Mouse (Mus musculus) forebrain, embryonic 10.5 days (tissue): ENCODE data around the gene Gm49337. TPM values are rescaled to one million over a fixed set of nuclear protein-coding genes. Genes with fewer than 3 reads are reported as not detected.

Experiments
- DNase-seq: peaks from one replicate; pipeline ENCODE4 v3.0.0-alpha.2; 2017; ENCODE audit warnings: low spot score; ENCODE audit errors: extremely low spot score
- H3K27ac ChIP-seq: fragments of 300-500 bp; sonication (generic); 2 replicates; pipeline ENCODE4 v1.5.1; 2016; ENCODE audit warnings: mild to moderate bottlenecking
- H3K27me3 ChIP-seq: fragments of 300-500 bp; sonication (generic); 2 replicates; pipeline ENCODE4 v1.6.1; 2016; ENCODE audit warnings: mild to moderate bottlenecking; ENCODE audit not compliant: poor library complexity, severe bottlenecking
- H3K36me3 ChIP-seq: fragments of 300-500 bp; sonication (generic); replicated peaks from 2 replicates; pipeline ENCODE4 v1.6.1; 2016; ENCODE audit warnings: mild to moderate bottlenecking, moderate library complexity
- H3K4me1 ChIP-seq: fragments of 300-500 bp; sonication (generic); 2 replicates; pipeline ENCODE4 v1.6.1; 2016
- H3K4me3 ChIP-seq: fragments of 300-500 bp; sonication (generic); 2 replicates; pipeline ENCODE4 v1.5.1; 2016; ENCODE audit warnings: mild to moderate bottlenecking, moderate library complexity
- H3K9me3 ChIP-seq: fragments of 300-500 bp; sonication (generic); 2 replicates; pipeline ENCODE4 v1.6.1; 2016; ENCODE audit warnings: mild to moderate bottlenecking, moderate library complexity
- WGBS: fragments of 180-500 bp; shearing (Covaris S2); methylation state at CpG from one replicate; pipeline ENCODE4 v1.1.7; 2016; 5-methylcytosine and 5-hydroxymethylcytosine counted together
- polyA plus RNA-seq: library from polyadenylated mRNA; unstranded; fragments of >200 nt; fragmentation: Nextera tagmentation; extraction: Ambion mirVana; gene quantifications from 2 replicates; pipeline ENCODE4 v1.2.1, GENCODE M21; 2016

Gene Gm49337
- polyA plus RNA-seq, 1 experiment from 2014 or later = not detected

- under 1% methylated on average over 47 of the region's 47 CpGs for WGBS
- H3K4me3 ChIP-seq = peak overlapping the region; percentile 82
- peak; percentile 46 for DNase-seq
- H3K27me3 ChIP-seq = peaks cover 38% of the 10 kb centered on the region
- peak overlapping the region; percentile 85 for H3K27ac ChIP-seq
- no peaks in the 10 kb centered on the region; the same call in 1 of the 2 replicates for H3K9me3 ChIP-seq
- H3K36me3 ChIP-seq = no peaks in the 10 kb centered on the region
- peaks cover 25% of the 10 kb centered on the region for H3K4me1 ChIP-seq
These were observed 29.1 kb upstream of the Gm49337 start for GRCm38 (mm10) chr4:116143891-116144717.

- Histone ChIP-seq H3K36me3 (peaks cover 34% of the 10 kb centered on the region), H3K27ac (peak overlapping the region; percentile 96), H3K27me3 (peaks cover 9% of the 10 kb centered on the region), H3K9me3 (no peaks in the 10 kb centered on the region; the same call in 1 of the 2 replicates), H3K4me1 (peaks cover 24% of the 10 kb centered on the region), H3K4me3 (peak overlapping the region; percentile 82)
- no peak for DNase-seq
- WGBS = 17% methylated on average over 6 of the region's 6 CpGs
These were observed 23.4 kb upstream of the Gm49337 start for GRCm38 (mm10) chr4:116149812-116150155.

GRCm38 (mm10) chr4:116150156-116150861, 22.9 kb upstream of the Gm49337 start:
- under 1% methylated on average over 73 of the region's 73 CpGs for WGBS
- peaks cover 40% of the 10 kb centered on the region for H3K36me3 ChIP-seq
- peak; percentile 67 for DNase-seq
- H3K4me1 ChIP-seq = peaks cover 20% of the 10 kb centered on the region
- H3K9me3 ChIP-seq = no peaks in the 10 kb centered on the region; the same call in 1 of the 2 replicates
- H3K27me3 ChIP-seq = peaks cover 4% of the 10 kb centered on the region
- H3K4me3 ChIP-seq = peak overlapping the region; percentile 82
- H3K27ac ChIP-seq = peak overlapping the region; percentile 96

GRCm38 (mm10) chr4:116150862-116151221, 22.3 kb upstream of the Gm49337 start:
- Histone ChIP-seq H3K27ac (peak overlapping the region; percentile 96), H3K9me3 (no peaks in the 10 kb centered on the region; the same call in 1 of the 2 replicates), H3K36me3 (peaks cover 45% of the 10 kb centered on the region), H3K4me1 (peaks cover 20% of the 10 kb centered on the region), H3K4me3 (peak overlapping the region; percentile 82), H3K27me3 (no peaks in the 10 kb centered on the region)
- 26% methylated on average over 4 of the region's 4 CpGs for WGBS
- no peak for DNase-seq

- peaks cover 20% of the 10 kb centered on the region for H3K4me1 ChIP-seq
- peaks cover 49% of the 10 kb centered on the region for H3K36me3 ChIP-seq
- DNase-seq = no peak
- peak within 1 kb of the TSS; percentile 82 for H3K4me3 ChIP-seq
- WGBS = 84% methylated on average over 6 of the region's 6 CpGs
- no peaks in the 10 kb centered on the region for H3K27me3 ChIP-seq
- H3K27ac ChIP-seq = peak within 1 kb of the TSS; percentile 96
- H3K9me3 ChIP-seq = no peaks in the 10 kb centered on the region; the same call in 1 of the 2 replicates
These were observed 21.9 kb upstream of the Gm49337 start, which contains the start of gene Lurap1 for GRCm38 (mm10) chr4:116151238-116151637. Gene Lurap1 (minus strand): TSS chr4:116151338.

GRCm38 (mm10) chr4:116152702-116153101, 20.5 kb upstream of the Gm49337 start:
- Histone ChIP-seq H3K9me3 (no peaks in the 10 kb centered on the region; the same call in 1 of the 2 replicates), H3K27ac (no peak overlapping the region), H3K36me3 (peaks cover 63% of the 10 kb centered on the region), H3K4me3 (no peak overlapping the region), H3K4me1 (peaks cover 20% of the 10 kb centered on the region), H3K27me3 (no peaks in the 10 kb centered on the region)
- 95% methylated on average over 15 of the region's 15 CpGs for WGBS
- DNase-seq = no peak

- 93% methylated on average over 2 of the region's 2 CpGs for WGBS
- H3K4me3 ChIP-seq = no peak overlapping the region
- DNase-seq = no peak
- no peaks in the 10 kb centered on the region for H3K4me1 ChIP-seq
- H3K9me3 ChIP-seq = no peaks in the 10 kb centered on the region
- peaks cover 90% of the 10 kb centered on the region for H3K36me3 ChIP-seq
- H3K27me3 ChIP-seq = no peaks in the 10 kb centered on the region
- H3K27ac ChIP-seq = no peak overlapping the region
These were observed 15.3 kb upstream of the Gm49337 start for GRCm38 (mm10) chr4:116157882-116158281.

- no peak overlapping the region for H3K27ac ChIP-seq
- H3K27me3 ChIP-seq = no peaks in the 10 kb centered on the region
- H3K9me3 ChIP-seq = no peaks in the 10 kb centered on the region
- WGBS = 76% methylated on average over 3 of the region's 3 CpGs
- DNase-seq = no peak
- peaks cover 70% of the 10 kb centered on the region for H3K36me3 ChIP-seq
- H3K4me3 ChIP-seq = no peak overlapping the region
- peaks cover 4% of the 10 kb centered on the region; the same call in 1 of the 2 replicates for H3K4me1 ChIP-seq
These were observed 13.3 kb upstream of the Gm49337 start for GRCm38 (mm10) chr4:116159912-116160311.

- H3K4me1 ChIP-seq = peaks cover 13% of the 10 kb centered on the region; the same call in 1 of the 2 replicates
- H3K36me3 ChIP-seq = peaks cover 61% of the 10 kb centered on the region
- no peak for DNase-seq
- no peak overlapping the region for H3K4me3 ChIP-seq
- WGBS = 85% methylated on average over 3 of the region's 3 CpGs
- H3K27me3 ChIP-seq = no peaks in the 10 kb centered on the region
- H3K27ac ChIP-seq = no peak overlapping the region
- H3K9me3 ChIP-seq = no peaks in the 10 kb centered on the region
These were observed 12.4 kb upstream of the Gm49337 start for GRCm38 (mm10) chr4:116160769-116161168.

GRCm38 (mm10) chr4:116162142-116162541, 11.0 kb upstream of the Gm49337 start:
- H3K4me1 ChIP-seq = peaks cover 21% of the 10 kb centered on the region; the same call in 1 of the 2 replicates
- peaks cover 48% of the 10 kb centered on the region for H3K36me3 ChIP-seq
- 86% methylated on average over 4 of the region's 4 CpGs for WGBS
- no peaks in the 10 kb centered on the region for H3K27me3 ChIP-seq
- H3K9me3 ChIP-seq = no peaks in the 10 kb centered on the region
- no peak for DNase-seq
- no peak overlapping the region for H3K4me3 ChIP-seq
- H3K27ac ChIP-seq = no peak overlapping the region

- Histone ChIP-seq H3K27ac (no peak overlapping the region), H3K4me1 (peaks cover 21% of the 10 kb centered on the region; the same call in 1 of the 2 replicates), H3K4me3 (no peak overlapping the region), H3K9me3 (no peaks in the 10 kb centered on the region), H3K36me3 (peaks cover 20% of the 10 kb centered on the region), H3K27me3 (no peaks in the 10 kb centered on the region)
- DNase-seq = no peak
- WGBS = 87% methylated on average over 2 of the region's 2 CpGs
These were observed 8.2 kb upstream of the Gm49337 start for GRCm38 (mm10) chr4:116164759-116165554.

- Histone ChIP-seq H3K36me3 (peaks cover 11% of the 10 kb centered on the region), H3K27ac (no peak overlapping the region), H3K4me1 (peaks cover 21% of the 10 kb centered on the region; the same call in 1 of the 2 replicates), H3K27me3 (no peaks in the 10 kb centered on the region), H3K9me3 (no peaks in the 10 kb centered on the region), H3K4me3 (no peak overlapping the region)
- WGBS = 70% methylated on average over 8 of the region's 8 CpGs
- DNase-seq = no peak
These were observed 7.3 kb upstream of the Gm49337 start for GRCm38 (mm10) chr4:116165708-116166407.
